Mouse (Mus musculus): ENCODE measurements at regions not wholly inside any gene's neighbourhood (a gene's known extent, or its start where the extent isn't known, plus 50 kb on each side); places are given as distances from the start of the nearest gene placed in this dataset.
A peak's percentile ranks its signal among the peaks of the same experiment; 100 is the strongest.

DNA sequence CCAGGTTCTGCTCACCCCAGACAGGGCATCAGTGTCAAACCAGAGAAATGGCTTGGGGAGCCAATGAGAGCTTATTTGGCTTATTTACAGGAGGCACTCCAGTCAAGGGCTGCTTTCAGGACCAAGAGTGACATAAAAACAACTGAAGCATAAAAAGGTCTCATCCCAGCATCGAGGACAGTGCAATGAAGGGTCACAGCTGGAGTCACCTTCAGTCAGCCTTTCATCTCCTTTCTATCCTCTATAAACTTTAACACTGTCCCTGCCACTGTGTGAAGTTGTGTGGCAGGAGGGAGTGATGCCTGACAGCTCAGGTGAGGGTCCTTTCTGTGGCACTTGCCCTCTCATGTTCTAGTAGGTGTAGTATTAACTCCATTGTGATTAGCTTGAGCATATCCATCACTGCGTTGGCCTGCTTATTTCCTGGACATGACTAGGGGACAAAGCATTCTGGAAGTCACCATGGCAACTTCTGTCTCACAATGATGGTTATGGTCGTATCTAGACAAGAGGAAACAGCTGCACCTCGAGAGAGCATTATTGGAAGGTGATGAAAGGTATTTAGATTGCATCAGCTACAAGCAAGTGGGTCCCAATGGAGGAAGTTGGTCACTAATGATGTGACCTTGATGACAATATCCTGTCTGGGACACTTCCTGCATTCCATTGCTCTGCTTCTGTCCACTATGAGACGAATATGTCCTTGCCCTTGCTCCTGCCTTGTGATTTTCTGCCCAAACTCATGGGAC is 87.8 kb upstream of the Enpp6 start:
- DNase-seq (ENCODE audit: low spot score) = no peak

DNA sequence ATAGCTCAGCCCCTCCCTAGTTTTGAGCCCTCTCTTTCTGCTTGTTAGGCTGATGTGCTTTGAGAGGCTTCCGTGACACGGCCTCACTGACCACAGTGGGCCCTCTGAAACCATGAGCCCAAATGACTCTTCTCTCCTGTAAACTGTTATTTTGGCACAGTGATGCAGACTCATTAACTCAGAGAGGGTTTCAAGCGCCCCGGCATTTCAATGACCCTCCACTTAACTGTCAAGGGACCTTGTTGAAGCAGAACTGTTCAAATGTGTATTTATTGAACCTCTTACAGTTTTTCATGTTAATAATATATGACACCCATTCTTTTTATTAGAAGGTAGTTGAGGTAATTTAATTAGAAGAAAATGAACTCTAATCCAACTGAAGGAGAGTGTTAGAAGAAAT is 85.9 kb upstream of the Enpp6 start:
- DNase-seq (ENCODE audit: low spot score) = no peak

DNA sequence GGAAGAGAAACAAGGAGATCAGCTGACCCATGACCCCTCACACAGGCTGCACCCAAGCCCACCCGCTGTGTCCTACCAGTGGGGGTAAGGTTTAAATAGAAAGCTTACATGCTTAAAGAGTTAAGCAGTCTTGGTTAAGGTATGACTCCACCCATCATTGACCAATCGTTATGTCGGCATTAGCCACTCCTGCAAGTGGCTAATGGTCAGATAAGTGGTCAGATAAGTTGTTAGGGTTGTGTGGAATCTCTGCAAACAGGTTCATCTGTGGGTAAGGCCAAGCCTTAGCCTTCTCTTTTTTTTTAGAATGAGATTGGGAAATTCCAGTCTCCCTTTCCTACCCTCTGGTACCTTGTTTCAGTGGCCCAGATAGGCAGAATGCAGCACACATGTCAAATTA is 82.0 kb upstream of the Enpp6 start:
- DNase-seq (ENCODE audit: low spot score) = no peak

DNA sequence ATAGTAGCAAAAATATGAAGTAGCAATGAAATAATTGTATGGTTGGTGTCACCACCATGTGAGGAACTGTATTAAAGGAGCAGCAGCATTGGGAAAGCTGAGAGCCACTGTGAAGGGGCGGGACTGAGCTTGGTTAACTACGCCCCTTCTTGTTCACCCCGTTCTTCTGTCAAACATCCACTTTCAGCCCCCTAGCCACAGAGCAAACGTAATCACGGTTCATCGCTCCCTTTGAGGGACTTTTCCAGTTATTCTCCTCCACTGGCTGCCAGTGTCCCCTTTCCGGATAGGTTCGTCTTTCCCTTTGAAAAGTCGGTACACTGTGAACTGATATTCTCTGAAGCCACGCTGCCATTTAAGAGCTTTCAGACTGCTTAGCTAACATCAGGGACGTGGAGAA is 79.3 kb upstream of the Enpp6 start:
- no peak for DNase-seq (ENCODE audit: low spot score)

DNA sequence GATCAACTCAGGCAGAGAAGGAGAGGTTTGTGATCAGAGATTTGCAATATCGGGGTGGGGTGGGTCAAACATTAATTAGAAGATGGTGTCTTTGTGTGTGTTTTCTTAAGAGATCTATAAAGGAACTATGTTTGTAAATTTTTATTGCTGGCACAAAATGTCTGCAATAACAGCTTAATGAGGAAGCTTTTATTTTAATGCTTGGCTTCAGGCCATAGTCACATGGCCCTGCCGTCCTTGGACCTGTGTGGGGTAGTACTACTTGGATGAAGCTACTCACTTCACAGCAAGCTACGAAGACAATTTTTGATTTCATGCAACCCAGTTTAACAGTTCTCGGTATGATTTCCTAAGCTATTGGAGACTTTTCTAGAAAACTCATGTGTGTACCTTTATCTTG is 78.5 kb upstream of the Enpp6 start:
- DNase-seq (ENCODE audit: low spot score) = no peak

DNA sequence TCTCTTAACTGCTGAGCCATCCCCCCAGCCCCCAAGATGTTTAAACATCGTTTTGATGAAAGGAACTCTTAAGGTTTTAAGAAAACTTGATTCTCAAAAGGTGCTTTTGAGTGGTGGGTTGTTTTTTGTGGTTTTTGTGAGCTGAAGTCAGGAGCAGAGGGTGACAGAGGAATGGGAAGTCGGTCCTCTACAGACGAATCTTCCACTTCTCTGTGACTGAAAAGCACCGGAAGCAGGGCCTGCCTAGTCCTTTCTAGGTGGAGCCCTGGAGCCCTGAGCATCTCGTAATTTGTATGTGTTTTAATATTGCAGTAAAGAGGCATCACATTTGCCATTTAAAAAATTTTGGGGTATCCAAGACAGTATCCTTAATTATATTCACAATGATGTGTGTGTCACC is 72.7 kb upstream of the Enpp6 start:
- no peak for DNase-seq (ENCODE audit: low spot score)

DNA sequence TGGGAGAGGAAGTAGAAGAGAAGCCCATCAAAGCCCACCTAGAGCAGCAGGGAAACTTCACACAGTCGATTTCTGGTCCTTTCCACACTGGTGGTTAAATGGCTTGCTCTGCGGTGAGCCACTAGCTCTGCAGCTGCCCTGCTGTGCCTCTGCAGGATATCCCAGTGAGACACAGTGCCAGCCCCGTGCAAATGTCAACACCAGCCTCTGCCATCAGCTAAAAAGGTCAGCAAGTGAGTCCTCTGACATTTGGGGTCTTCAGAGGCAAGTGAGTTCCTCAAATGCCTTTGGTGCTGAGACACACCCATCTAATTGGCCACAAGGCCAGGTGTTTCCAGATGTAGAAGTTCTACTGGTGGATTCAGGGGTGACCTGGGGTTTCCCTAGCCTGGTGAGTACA is 66.6 kb upstream of the Enpp6 start:
- no peak for DNase-seq (ENCODE audit: low spot score)

DNA sequence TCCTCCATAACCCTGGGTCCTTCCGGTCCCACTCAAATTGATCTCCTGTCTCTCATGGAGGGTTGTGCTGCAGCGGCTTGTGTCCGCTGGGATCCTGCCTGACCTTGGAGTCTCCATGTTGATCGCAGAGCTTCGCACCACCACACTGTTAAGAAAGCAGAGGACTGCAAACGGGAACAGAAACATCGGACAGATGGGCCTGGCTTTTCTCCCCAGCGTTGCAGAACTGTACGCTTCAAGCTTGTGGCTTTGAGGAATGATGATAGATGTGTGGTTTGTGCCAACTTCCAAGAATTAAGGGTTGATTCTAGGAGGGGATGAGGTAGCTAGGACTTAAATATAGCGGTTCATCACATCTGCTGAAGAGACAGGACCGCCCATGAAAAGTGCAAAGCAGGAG is 65.6 kb upstream of the Enpp6 start:
- no peak for DNase-seq (ENCODE audit: low spot score)

DNA sequence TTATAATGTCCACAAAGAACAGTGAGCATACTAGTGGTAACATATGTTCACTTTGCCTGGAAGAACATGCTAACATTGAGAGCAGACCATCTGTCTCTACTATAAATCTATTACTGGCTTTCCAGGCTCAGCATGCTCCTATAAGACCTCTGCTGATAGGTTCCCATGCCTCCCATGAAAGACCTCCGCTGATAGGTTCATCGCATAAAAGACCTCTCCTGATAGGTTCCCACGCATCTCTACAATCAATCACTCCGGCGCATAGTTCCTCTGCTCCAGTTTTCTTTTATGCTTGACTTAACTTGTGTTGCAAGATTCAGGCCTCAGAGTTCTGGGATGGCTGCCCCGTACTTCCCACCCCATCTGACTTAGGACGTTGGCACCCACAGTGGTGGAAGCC is 65.1 kb upstream of the Enpp6 start:
- DNase-seq (ENCODE audit: low spot score) = no peak

DNA sequence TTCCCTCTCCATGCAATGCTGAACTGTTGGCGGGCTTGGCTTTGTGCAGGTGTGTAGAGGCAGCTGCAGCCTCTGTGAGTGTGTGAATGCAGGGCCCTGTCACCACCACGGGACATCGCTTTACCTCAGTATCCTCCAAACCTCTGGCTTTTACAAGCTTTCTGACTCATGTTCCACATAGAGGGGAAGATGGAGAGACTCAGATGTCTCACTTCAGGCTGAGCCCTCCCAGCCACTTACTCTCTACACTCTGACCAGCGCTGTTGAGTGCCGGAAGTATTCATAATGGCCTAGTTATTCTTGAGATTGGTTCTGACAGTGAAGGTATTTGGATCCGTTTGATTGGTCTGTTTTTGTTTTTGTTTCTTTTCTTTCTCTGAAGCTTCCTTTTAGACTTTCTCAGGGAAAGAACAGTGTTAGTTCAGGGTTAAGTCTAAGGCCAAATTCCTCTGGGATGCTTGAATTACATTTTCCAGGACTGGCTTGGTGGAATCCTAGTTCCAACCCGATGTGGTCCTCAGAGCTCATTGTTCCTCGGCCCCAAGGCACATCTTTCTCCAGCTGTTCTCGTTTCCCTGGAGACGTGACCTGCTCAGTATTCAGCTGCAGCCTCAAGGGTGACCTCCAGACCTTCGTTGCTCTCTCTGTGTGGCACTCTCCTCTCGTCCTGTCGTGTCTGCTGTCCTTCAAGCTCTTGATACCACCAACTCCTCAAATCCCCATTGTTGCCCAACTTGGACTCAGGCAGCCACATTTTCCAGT is 61.7 kb upstream of the Enpp6 start:
- no peak for DNase-seq (ENCODE audit: low spot score)

DNA sequence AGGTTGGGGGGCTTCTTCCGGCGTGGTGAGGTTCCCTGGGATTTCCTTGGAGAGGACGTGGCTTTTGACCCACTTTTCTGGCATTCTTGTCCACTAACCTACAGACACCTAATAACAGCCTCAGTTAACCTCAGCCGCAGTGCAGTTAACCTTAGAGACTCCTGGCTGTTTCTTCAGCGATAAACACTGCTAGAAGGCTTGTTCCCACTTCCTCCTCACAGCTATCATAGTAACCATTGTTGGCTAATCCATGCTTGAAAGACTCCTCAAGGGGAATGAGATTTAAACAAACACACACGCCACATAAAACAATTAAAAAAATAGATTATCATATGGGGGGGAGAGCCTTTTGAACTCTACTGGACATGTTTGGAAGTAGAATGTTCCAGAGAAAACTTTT is 58.0 kb upstream of the Enpp6 start:
- no peak for DNase-seq (ENCODE audit: low spot score)

DNA sequence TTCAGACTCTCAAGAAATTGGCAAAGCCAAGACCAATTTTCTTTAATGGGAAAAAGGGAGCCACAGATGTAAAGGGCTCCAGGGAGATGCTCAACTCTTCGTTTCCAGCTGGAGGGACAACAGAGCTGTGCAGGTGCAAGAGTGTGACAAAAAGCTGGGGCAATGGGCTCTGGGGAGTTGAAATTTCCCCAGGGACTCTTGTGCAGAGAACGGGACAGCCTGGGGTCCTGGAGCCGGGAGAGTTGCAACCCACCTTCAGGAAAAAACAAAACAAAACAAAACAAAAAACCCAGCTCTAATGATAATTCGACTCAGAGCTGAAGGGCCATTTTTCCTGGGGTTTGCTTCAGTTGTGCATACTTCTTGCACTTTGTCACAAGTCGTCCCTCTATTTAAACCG is 57.0 kb upstream of the Enpp6 start:
- DNase-seq (ENCODE audit: low spot score) = no peak

DNA sequence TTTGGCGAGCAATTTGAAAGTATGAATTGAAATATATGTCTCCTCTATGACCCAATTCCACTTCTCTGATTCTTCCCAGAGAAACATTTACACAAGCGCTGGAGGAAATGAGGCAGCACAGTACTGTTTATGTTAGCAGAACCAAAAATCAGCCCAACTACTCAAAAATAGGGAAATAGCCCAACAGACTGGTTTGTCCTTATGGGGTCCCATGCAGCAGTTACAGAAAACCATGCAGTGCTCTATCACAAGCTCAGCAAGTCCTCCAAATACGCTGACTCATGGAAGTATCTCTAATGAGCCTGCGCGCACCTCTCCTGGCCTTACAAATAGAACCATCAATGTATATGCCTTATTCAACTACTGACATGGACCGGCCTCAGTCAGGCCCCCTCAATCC is 55.4 kb upstream of the Enpp6 start:
- no peak for DNase-seq (ENCODE audit: low spot score)

DNA sequence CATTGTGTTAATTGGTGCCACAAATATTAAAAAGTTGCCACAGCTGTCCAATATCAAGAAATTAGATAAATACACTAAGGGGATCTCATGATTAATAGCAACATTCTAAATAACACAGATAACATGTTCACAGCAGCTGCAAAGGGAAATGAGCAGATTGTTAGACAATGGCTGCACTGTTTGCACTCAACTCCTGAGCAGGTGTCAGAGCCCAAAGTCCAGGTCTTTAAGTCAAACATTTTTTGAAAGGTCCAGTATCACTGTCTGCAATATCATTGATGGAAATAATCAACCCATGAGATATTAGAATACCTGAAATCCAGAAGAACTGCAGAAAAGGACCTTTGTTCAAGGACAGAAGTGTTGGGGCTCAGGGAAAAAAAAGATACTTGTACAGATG is 53.4 kb upstream of the Enpp6 start:
- no peak for DNase-seq (ENCODE audit: low spot score)

DNA sequence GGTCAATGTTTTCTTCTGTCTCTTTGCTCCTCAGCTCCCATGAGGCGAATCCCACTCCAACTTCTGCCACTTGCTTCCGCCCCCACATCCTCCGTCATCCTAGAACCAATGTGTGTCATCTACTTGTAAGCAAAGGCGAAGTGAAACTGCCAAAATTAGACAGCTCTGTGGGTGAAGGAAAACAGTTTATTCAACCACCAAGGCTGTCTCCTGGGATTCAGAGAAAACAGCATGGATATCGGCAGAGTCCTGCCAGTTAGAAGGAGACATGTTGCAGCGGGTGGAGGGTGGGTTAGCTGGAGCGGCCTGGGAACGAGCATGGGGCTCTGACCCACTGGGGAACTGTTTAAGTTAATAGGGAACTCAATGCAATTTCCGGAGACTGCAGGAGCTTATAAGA is 52.4 kb upstream of the Enpp6 start:
- DNase-seq (ENCODE audit: low spot score) = peak; percentile 72

DNA sequence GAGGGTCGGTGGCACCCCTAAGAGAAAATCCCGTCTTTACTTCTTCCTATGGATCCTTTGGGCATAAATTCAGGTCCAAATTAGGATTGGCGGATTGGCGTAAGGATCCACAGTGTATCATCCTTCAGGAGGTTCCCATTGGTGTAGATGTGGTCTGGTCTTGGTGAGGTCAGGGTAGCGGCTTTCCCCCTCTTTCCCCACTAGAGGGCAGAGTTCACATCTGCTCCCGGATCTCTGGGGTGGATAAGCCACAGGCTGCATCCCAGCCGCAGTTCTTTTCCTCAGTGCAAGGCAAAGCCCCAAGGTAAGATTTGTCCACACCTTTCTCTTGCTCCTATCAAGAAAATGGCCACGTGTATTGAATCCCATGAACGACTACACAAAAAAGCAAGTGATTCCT is 51.8 kb upstream of the Enpp6 start:
- DNase-seq (ENCODE audit: low spot score) = peak; percentile 67

DNA sequence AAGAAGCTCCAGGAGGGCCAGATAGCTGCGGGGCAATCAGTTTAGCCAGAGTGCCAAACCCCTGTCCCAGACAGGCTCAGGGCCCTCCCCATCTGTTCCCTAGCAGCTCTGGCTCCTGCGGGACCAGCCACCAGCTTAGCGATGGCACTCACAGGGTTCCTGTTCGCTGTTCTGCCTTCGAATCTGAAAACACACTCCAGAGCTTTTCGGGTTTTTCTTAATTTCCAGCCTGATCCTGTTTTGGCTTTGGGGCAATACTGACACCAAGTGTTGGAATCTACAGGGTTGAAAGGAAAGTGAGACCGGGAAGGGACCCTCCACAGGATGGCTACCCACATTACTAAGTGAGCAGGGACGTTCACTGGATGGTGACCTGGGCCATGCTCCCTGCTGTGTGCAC is 50.6 kb upstream of the Enpp6 start:
- peak; percentile 39 for DNase-seq (ENCODE audit: low spot score)

All from layer of hippocampus, adult 11-12 months (tissue).